Mouse (Mus musculus) CH12.LX (cell line): ENCODE results near the gene Fat3. TPM values are rescaled to one million over a fixed set of nuclear protein-coding genes. Genes with fewer than 3 reads are reported as not detected.

ENCODE experiments used
- DNase-seq: peaks from one replicate; pipeline ENCODE4 v3.0.0-alpha.2; 2013; ENCODE audit errors: extremely low read depth
- H3K27ac ChIP-seq: 2 replicates; pipeline ENCODE4 v1.5.1; 2012; ENCODE audit warnings: low read depth, mild to moderate bottlenecking, control low read depth, moderate library complexity; ENCODE audit not compliant: insufficient read depth
- H3K27me3 ChIP-seq: replicated peaks from 2 replicates; pipeline ENCODE3; 2012; ENCODE audit warnings: inconsistent platforms
- H3K36me3 ChIP-seq, 2 experiments: replicated peaks in 1 of 2; 2 replicates each; pipeline versions ENCODE3 to v1.6.1; 2012; ENCODE audit warnings: inconsistent platforms in 1 of 2, low read length in 1 of 2, mild to moderate bottlenecking in 1 of 2, mixed read lengths in 1 of 2, moderate library complexity in 1 of 2; ENCODE audit not compliant: control insufficient read depth in 1 of 2, insufficient read depth in 1 of 2
- H3K4me1 ChIP-seq, 2 experiments: 2 replicates each; pipeline ENCODE4 v1.6.1; 2012; ENCODE audit warnings: inconsistent platforms in 1 of 2, moderate library complexity in 1 of 2; ENCODE audit not compliant: insufficient read depth in 2 of 2, control insufficient read depth in 1 of 2
- H3K4me2 ChIP-seq: 2 replicates; pipeline ENCODE4 v1.6.1; 2012; ENCODE audit warnings: low read depth, mild to moderate bottlenecking, control low read depth; ENCODE audit not compliant: poor library complexity, insufficient read depth, severe bottlenecking
- H3K4me3 ChIP-seq, 3 experiments: fragments of 150-350 bp in 1 of 3; sonication (generic) in 1 of 3; replicated peaks in 1 of 3; 2 replicates each; pipeline versions ENCODE3 to v1.5.1; 2011 to 2012; ENCODE audit warnings: low read depth in 2 of 3, low read length in 2 of 3, mild to moderate bottlenecking in 2 of 3, moderate library complexity in 2 of 3, control low read depth in 1 of 3, improper control_type of control experiment in 1 of 3, inconsistent platforms in 1 of 3, mixed read lengths in 1 of 3; ENCODE audit not compliant: poor library complexity in 1 of 3
- H3K79me2 ChIP-seq: replicated peaks from 2 replicates; pipeline ENCODE4 v1.6.1; 2012; ENCODE audit warnings: mild to moderate bottlenecking, moderate library complexity; ENCODE audit not compliant: control insufficient read depth, poor library complexity, insufficient read depth, severe bottlenecking; ENCODE audit errors: extremely low read depth
- H3K9ac ChIP-seq: 2 replicates; pipeline ENCODE4 v1.6.1; 2012; ENCODE audit warnings: low read depth, mild to moderate bottlenecking, control low read depth, moderate library complexity; ENCODE audit not compliant: insufficient read depth
- H3K9me3 ChIP-seq: replicated peaks from 2 replicates; pipeline ENCODE3; 2012; ENCODE audit warnings: low read length, inconsistent platforms, mixed read lengths
- CHD1 ChIP-seq: IDR thresholded peaks from 2 replicates; pipeline ENCODE4 v1.6.1; 2012; ENCODE audit warnings: low read depth, low read length, improper control_type of control experiment, inconsistent platforms
- CHD2 ChIP-seq: IDR thresholded peaks from 2 replicates; pipeline ENCODE4 v1.6.1; 2011; ENCODE audit warnings: low read length, improper control_type of control experiment
- CTCF ChIP-seq, 2 experiments: IDR thresholded peaks in 1 of 2; conservative IDR thresholded peaks in 1 of 2; 2 replicates each; pipeline ENCODE4 v1.5.1; 2011 to 2012; ENCODE audit warnings: low read depth in 2 of 2, low read length in 2 of 2, improper control_type of control experiment in 1 of 2, inconsistent platforms in 1 of 2, mild to moderate bottlenecking in 1 of 2, moderate library complexity in 1 of 2
- ELF1 ChIP-seq: IDR thresholded peaks from 2 replicates; pipeline ENCODE4 v1.6.1; 2014; ENCODE audit warnings: low read depth, mild to moderate bottlenecking, inconsistent platforms, low read length, improper control_type of control experiment
- EP300 ChIP-seq: IDR thresholded peaks from 2 replicates; pipeline ENCODE4 v1.6.1; 2011; ENCODE audit warnings: low read length, improper control_type of control experiment
- ETS1 ChIP-seq: conservative IDR thresholded peaks from 2 replicates; pipeline ENCODE4 v1.6.1; 2012; ENCODE audit warnings: low read depth, mild to moderate bottlenecking, inconsistent platforms, low read length, improper control_type of control experiment, moderate library complexity
- GABPA ChIP-seq: IDR thresholded peaks from 2 replicates; pipeline ENCODE4 v1.6.1; 2012; ENCODE audit warnings: low read depth, low read length, improper control_type of control experiment, inconsistent platforms; ENCODE audit not compliant: insufficient replicate concordance
- HCFC1 ChIP-seq: IDR thresholded peaks from 2 replicates; pipeline ENCODE4 v1.6.1; 2012; ENCODE audit warnings: low read depth, mild to moderate bottlenecking, inconsistent platforms, low read length, improper control_type of control experiment
- IRF4 ChIP-seq: IDR thresholded peaks from 2 replicates; pipeline ENCODE4 v1.6.1; 2014; ENCODE audit warnings: low read depth, mild to moderate bottlenecking, inconsistent platforms, low read length, improper control_type of control experiment
- JUN ChIP-seq: IDR thresholded peaks from 2 replicates; pipeline ENCODE4 v1.6.1; 2011; ENCODE audit warnings: low read depth, mild to moderate bottlenecking, low read length, improper control_type of control experiment, moderate library complexity; ENCODE audit not compliant: insufficient read depth
- MAX ChIP-seq: IDR thresholded peaks from 2 replicates; pipeline ENCODE4 v1.6.1; 2011; ENCODE audit warnings: low read length, improper control_type of control experiment
- MAZ ChIP-seq: IDR thresholded peaks from 2 replicates; pipeline ENCODE4 v1.6.1; 2012; ENCODE audit warnings: low read depth, mild to moderate bottlenecking, inconsistent platforms, low read length, improper control_type of control experiment, moderate library complexity
- MYC ChIP-seq: IDR thresholded peaks from 2 replicates; pipeline ENCODE4 v1.6.1; 2011; ENCODE audit warnings: low read depth, mild to moderate bottlenecking, improper control_type of control experiment, low read length
- NRF1 ChIP-seq: IDR thresholded peaks from 2 replicates; pipeline ENCODE4 v1.6.1; 2014; ENCODE audit warnings: low read depth, mild to moderate bottlenecking, inconsistent platforms, low read length, improper control_type of control experiment, moderate library complexity
- PAX5 ChIP-seq: IDR thresholded peaks from 2 replicates; pipeline ENCODE4 v1.6.1; 2012; ENCODE audit warnings: low read length, inconsistent platforms, mixed read lengths
- POLR2A ChIP-seq: IDR thresholded peaks from 2 replicates; pipeline ENCODE4 v1.6.1; 2011; ENCODE audit warnings: low read depth, mild to moderate bottlenecking, improper control_type of control experiment, low read length
- RAD21 ChIP-seq: IDR thresholded peaks from 2 replicates; pipeline ENCODE4 v1.6.1; 2011; ENCODE audit warnings: low read depth, mild to moderate bottlenecking, low read length, improper control_type of control experiment, moderate library complexity
- RCOR1 ChIP-seq: conservative IDR thresholded peaks from 2 replicates; pipeline ENCODE4 v1.6.1; 2012; ENCODE audit warnings: low read depth, mild to moderate bottlenecking, inconsistent platforms, low read length, improper control_type of control experiment
- SIN3A ChIP-seq: IDR thresholded peaks from 2 replicates; pipeline ENCODE4 v1.6.1; 2012; ENCODE audit warnings: low read length, improper control_type of control experiment, inconsistent platforms
- SMC3 ChIP-seq: IDR thresholded peaks from 2 replicates; pipeline ENCODE4 v1.6.1; 2011; ENCODE audit warnings: low read depth, low read length, improper control_type of control experiment
- USF1 ChIP-seq: IDR thresholded peaks from 2 replicates; pipeline ENCODE4 v1.6.1; 2014; ENCODE audit warnings: low read depth, mild to moderate bottlenecking, inconsistent platforms, low read length, improper control_type of control experiment
- ZNF384 ChIP-seq: IDR thresholded peaks from 2 replicates; pipeline ENCODE4 v1.6.1; 2012; ENCODE audit warnings: low read depth, low read length, improper control_type of control experiment, inconsistent platforms
- dilution Hi-C: fragments of 300-500 bp; cut with MboI; formaldehyde crosslinking; loops from 2 replicates; pipeline ENCODE4 v1.14.3; 2020; ENCODE audit warnings: low sequenced_read_pairs; ENCODE audit not compliant: extremely low pct_unique_long_range_greater_than_20kb, extremely low pct_ligation_motif_present
- in situ Hi-C: fragments of 300-500 bp; cut with MboI; formaldehyde crosslinking; loops from 3 replicates; pipeline ENCODE4 v1.14.3; 2019; ENCODE audit warnings: low sequenced_read_pairs, low pct_ligation_motif_present, low pct_unique_long_range_greater_than_20kb, mixed read lengths
- polyA plus RNA-seq: library from polyadenylated mRNA; unstranded; fragments of >175 nt; gene quantifications from 2 replicates; pipeline ENCODE4 v1.2.1, GENCODE M21; 2012; ENCODE audit warnings: low read depth; ENCODE audit not compliant: insufficient read length
- total RNA-seq, 2 experiments: library from RNA; depleted of rRNA; stranded (reverse); fragments of 300-350 nt in 1 of 2; fragments of >200 nt in 1 of 2; gene quantifications; 2 replicates each; pipeline ENCODE4 v1.2.3; 2012 to 2014

Fat3 gene
- total and polyA plus RNA-seq, 3 experiments = 0.03 to 0.07 TPM; not detected in 1

DNA sequence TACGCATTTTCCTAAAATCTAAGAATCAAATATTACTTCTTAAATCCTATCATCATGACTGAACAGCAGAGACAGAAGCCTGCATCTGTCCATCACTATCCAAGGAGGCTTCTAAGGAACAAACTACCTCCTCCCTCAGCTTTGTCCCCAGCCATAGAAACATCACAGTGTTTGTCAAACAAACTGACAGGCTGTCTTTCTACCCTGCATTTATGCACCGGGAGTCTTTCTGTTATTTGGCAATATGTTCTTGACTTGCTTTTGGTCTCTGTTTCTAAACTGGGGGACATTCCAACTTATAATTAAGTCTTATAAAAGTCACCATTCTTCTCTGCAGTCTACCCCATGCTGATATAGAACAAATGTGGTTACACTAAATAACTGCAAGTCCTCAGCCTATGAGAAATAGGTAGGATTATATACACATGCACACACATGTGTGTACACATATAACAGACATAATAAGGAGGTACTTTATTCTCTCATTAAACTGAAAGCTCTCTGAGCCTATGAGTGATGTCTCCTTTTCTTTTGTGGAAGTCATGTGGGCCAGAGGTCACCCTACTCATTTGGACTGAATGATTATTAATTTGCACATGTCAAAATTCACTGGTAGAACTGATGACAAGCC lies 244.4 kb downstream of the Fat3 start:
- H3K4me3 ChIP-seq = no peak overlapping the region
- H3K27ac ChIP-seq = no peak overlapping the region
- in situ Hi-C loops (no loop called here), dilution Hi-C loops (no loop called here)
- H3K27me3 ChIP-seq = no peaks in the 10 kb centered on the region
- DNase-seq = no peak
- no peak overlapping the region for H3K9ac ChIP-seq
- no peaks in the 10 kb centered on the region for H3K4me1 ChIP-seq
- H3K4me2 ChIP-seq = no peak overlapping the region
- no peak for TF ChIP-seq HCFC1
- no peak for TF ChIP-seq USF1
- no peak for TF ChIP-seq RCOR1
- no peak for TF ChIP-seq CTCF (conservative IDR thresholded peaks at IDR 0.05 in 1 of 2, IDR thresholded peaks at IDR 0.05 in 1 of 2; ENCODE audit: low read depth in 2 of 2, low read length in 2 of 2)
- no peak for TF ChIP-seq CHD2
- TF ChIP-seq SIN3A = no peak
- TF ChIP-seq ZNF384 = no peak
- TF ChIP-seq MYC = no peak
- no peak for TF ChIP-seq MAZ
- TF ChIP-seq SMC3 = no peak
- no peak for TF ChIP-seq NRF1
- TF ChIP-seq GABPA = no peak
- no peaks in the 10 kb centered on the region for H3K79me2 ChIP-seq
- H3K36me3 ChIP-seq = no peaks in the 10 kb centered on the region
- no peaks in the 10 kb centered on the region for H3K9me3 ChIP-seq

DNA sequence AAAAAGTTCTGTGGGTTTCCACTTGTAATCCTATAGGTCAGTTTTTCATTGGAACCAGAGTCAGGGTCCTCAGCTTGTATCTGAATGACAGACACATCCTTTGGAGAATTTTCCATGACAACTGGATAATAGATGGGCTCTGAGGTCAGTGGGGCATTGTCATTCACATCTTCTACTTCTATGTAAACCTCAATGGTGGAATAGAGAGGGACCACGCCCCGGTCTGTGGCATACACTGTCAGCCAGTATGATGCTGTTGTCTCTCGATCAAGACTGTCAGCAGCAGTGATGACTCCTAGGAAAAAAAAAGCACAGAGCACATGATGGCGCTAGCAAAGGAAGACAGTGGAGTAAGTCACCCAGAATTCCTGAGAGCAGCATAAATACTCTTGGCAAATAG lies 254.3 kb downstream of the Fat3 start:
- Histone ChIP-seq H3K27me3 (no peaks in the 10 kb centered on the region), H3K36me3 (no peaks in the 10 kb centered on the region), H3K4me2 (no peak overlapping the region), H3K79me2 (no peaks in the 10 kb centered on the region), H3K27ac (no peak overlapping the region), H3K9me3 (no peaks in the 10 kb centered on the region), H3K4me1 (peaks cover 0 to 9% of the 10 kb centered on the region in 2 experiments; a peak in 2 of 4 replicates), H3K9ac (no peak overlapping the region), H3K4me3 (no peak overlapping the region)
- no peak for TF ChIP-seq MAX
- no peak for TF ChIP-seq POLR2A
- TF ChIP-seq MAZ = no peak
- no peak for TF ChIP-seq CTCF (conservative IDR thresholded peaks at IDR 0.05 in 1 of 2, IDR thresholded peaks at IDR 0.05 in 1 of 2; ENCODE audit: low read depth in 2 of 2, low read length in 2 of 2)
- TF ChIP-seq RAD21 = no peak
- TF ChIP-seq PAX5 = no peak
- no peak for TF ChIP-seq JUN
- TF ChIP-seq IRF4 = no peak
- TF ChIP-seq ETS1 = no peak
- no peak for TF ChIP-seq ELF1
- TF ChIP-seq CHD1 = no peak
- no peak for TF ChIP-seq NRF1
- no peak for TF ChIP-seq SIN3A
- TF ChIP-seq EP300 = no peak
- in situ Hi-C loops (no loop called here), dilution Hi-C loops (no loop called here)
- no peak for DNase-seq
